Mouse (Mus musculus): ENCODE measurements at regions not wholly inside any gene's neighbourhood (a gene's known extent, or its start where the extent isn't known, plus 50 kb on each side); places are given as distances from the start of the nearest gene placed in this dataset.
A peak's percentile ranks its signal among the peaks of the same experiment; 100 is the strongest.
"Not testable (repeated sequence)": the region's sequence is repeated elsewhere in the genome, so short reads cannot be mapped to it uniquely, and the experiment has no call there.

DNA sequence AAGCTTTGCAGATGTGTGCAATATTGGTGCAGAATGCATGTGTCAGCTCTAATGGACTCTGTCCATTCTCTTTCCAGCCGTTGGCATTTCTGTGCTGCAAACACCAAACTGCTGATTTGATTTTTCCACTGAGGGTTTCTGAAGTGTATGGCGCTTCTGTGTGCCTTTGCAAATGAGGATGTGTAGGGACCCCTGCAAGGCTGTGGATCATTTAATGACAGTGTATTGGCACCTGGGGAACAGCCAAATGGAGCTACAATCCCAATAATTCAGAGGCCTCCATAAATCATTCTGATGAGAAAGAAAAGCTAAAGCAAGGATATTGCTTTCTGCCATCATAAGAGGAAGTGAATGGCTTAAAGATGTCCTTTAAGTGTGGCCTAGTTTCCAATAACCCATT lies 305.9 kb upstream of the Pkdcc start:
- no peak for DNase-seq (ENCODE audit: low spot score)

DNA sequence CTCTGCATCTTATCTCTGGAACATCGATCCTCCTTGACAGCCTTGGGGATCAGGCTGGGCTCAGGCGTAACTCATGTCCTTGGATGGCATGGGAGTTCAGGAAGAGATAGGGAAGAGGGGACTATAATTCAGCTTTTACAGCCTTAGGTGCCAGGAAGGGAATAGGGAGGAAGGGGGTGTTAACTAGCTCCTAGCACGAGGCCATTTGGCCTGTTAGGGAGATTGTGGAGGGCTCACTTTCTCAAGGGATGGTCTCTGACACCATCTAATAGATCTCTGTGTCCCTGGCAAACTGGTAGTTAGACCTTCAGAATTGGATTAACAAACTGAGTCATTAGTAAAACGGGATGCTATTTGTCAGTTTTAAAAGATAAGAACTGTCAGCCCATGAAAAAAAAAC lies 292.1 kb upstream of the Pkdcc start:
- not testable (repeated sequence) for DNase-seq (ENCODE audit: low spot score)

DNA sequence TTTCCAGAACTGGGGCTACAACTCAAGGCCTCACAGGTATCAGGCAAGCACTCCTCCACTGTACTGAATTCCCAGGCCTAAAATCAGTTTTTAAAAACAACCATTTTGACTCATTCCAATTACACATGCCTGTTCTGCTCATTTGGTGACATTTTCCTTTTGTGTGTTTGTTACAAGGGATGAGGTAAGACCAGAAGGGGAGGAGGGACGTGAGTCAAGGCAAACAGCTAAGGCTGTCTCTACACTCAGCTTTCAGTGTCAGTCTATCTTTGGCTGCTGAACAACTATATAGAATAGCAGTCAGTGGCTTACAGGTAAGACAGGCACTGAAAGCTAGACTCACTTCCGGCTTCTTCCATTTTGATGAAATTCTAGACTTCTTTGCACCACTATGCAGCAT lies 289.3 kb upstream of the Pkdcc start:
- no peak for DNase-seq (ENCODE audit: low spot score)

DNA sequence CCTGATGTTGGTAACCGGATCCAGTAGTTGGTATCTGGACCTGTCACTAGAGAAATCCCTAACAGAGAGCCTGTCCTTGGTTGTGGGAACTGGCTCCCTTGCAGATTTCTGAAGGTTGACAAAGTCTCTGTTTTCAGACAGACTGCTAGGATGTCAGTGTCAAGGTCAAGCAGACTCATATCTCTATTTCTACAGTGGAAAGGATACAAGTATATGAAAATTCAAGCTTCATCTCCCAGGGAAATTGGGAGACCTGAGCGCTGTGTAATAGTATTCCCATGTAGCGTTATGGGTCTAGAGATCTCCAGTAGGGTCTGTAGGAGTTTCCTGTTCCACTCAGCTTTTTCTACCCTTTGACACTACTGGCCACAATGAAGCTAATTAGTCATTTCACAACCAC lies 287.4 kb upstream of the Pkdcc start:
- DNase-seq (ENCODE audit: low spot score): no peak

DNA sequence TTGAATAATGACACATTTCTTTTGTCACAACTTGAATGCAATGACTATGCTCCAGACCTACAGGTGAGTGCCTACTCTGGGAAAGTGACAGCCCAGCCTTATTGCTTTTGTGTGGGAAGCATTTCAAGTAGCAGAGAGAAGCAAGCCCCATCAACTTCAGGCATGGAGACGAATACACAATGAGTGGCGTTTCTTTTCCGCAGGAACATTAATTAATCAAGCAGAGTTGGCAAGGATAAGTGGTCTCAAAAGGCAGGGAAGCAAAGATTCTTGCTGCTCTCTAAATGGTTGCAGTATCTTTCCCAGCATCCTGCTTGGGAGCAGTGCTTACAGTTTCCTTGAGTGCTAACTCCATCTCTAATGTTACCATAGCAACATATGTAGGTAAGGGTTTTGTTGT lies 285.6 kb upstream of the Pkdcc start:
- no peak for DNase-seq (ENCODE audit: low spot score)

DNA sequence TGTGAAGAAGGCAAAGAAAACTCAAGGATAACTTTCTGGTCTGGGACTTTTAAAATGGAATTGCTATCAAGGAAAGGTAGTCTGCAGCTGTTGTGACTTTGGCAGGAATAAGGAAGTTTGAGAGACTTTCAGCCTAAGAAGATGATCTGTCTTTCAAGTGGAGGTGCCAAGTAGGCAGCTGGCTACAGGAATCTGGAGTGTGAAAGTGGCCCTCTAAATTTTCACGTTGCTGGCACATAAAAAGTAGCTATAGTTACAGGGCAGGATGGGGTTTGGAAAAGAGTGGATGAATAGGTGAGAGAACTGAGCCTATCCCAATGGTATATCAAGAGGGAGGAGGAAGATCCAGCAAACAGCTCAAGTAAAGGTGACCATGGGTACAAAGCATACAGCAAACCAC lies 284.4 kb upstream of the Pkdcc start:
- DNase-seq (ENCODE audit: low spot score): no peak

DNA sequence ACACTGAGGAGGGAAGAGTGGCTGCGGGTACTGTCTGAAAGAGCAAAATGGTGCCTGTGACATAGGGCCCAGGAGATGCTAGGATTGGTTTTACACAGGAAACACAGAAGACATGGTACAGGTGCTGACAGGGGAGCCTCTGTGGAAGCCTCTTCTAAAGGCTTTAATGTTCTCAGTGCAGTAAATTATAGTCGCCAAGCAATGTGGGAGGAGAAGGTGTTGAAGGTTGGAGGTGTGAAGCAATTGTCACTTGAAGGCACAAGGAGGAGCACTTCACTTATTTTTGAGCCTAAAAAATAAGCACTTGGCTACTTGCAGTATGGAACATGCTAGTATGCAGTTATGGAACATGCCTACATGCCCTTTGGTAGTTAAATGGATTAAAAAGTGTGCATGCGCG lies 283.6 kb upstream of the Pkdcc start:
- DNase-seq (ENCODE audit: low spot score): no peak

DNA sequence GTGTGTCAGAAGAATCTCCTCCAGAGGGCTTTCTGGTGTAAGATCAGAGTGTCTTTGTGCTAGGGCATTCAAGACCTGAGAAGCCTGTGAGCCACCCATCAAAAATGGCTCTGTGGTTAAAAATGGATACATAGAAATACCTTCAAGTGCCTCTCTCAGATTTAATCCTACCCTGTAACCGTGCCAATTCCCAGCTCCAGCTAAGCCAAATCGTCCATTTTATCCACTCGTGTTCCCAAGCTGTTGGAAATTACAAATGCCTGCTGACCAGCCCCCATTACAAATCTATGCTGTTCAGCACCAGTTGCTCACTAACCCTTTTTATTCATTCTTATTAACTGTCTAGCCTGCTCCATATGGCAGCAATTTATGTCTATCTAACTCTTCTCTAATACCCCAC lies 278.3 kb upstream of the Pkdcc start:
- DNase-seq (ENCODE audit: low spot score): no peak

DNA sequence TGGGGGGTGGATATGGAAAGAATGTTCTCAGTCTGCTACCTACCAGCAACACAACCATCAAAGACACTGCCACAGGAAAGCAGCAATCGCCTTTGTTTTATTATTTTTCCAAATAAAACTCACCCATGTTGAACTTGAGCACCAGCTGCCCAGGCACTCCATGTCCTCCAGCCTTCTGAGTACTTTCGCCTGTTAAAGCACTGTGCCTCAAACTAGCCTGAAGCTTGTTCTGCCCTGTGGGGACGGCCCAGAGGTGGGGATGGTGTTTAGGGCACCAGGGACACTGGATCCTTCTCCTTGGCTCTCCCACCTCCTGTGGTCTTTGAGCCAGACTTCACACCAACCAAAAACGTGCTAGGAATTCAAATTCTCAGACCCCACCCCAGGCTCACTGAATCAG lies 269.0 kb upstream of the Pkdcc start:
- DNase-seq (ENCODE audit: low spot score): no peak

DNA sequence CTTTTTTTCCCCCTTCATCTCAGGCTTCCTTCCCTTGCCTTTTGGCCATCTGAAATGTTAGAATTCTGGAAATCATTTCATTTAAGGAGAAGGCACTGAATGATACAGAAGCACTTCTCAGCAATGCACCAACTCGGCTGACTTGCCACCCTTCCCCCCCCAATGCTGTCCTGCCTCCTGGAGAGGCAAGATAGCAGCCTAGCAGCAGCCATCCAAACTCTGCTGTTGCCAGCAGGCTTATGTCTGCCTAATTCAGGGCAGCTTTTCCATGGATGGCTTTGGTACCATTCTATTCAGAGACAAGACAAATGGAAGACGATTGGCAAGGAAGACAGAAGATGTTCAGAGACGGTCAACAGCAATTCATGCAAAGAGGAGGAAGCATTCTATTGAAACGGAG lies 265.3 kb upstream of the Pkdcc start:
- no peak for DNase-seq (ENCODE audit: low spot score)

DNA sequence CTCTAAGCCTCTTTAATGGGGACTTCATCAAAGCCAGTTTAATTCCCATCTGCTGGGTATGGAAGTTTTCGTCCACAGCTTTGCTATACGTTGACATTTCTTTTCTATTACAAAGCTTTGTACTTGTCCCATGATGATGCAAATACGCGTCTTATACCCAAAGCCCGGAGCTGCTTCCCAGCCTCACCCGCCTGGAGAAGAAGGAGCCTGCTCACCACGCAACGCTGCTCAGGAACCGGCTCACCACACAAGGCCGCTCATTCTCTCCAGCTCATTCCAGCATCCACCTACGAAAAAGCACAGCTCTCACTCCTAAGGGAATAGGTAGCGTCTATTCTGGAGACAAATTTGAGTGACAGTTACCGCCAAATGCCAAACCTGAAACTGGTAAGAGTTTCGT lies 264.8 kb upstream of the Pkdcc start:
- DNase-seq (ENCODE audit: low spot score): no peak

DNA sequence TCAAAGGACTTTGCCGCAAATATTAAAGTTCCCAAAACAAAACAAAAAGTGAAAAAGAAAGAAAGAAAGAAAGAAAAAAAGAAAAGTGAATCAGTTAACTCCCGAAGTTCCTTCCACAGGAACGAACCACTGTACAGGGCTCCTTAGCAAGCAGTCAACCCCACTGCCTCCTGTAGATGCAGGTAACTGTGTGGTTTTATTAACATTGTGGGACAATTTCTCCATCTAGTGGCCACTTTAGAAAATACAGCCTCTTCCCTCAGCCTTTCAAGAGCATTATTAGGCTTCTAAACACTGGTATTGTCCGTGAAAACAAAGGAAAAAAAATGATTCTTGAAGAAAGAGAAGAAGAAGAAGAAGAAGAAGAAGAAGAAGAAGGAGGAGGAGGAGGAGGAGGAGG lies 257.7 kb upstream of the Pkdcc start:
- peak; percentile 36 for DNase-seq (ENCODE audit: low spot score)

DNA sequence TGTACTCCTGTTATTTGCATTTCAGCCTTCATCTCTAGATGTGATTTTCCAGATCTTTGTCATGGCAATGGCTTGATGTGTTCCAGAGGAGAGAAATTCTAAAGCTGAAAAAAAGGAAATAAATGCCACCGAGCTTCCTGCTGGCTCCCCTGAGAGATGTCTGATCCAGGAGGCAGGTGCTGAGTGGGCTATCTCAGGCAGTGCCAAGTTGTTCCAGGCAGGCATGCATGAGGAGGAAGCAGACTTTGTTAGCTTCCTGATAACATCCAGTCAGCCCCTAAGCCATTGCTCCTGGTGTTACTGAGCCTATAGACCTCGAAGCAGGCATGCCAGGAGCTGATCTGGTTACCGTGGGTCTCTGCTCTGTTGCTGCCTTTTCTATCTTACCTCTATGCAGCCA lies 251.7 kb upstream of the Pkdcc start:
- DNase-seq (ENCODE audit: low spot score): no peak

DNA sequence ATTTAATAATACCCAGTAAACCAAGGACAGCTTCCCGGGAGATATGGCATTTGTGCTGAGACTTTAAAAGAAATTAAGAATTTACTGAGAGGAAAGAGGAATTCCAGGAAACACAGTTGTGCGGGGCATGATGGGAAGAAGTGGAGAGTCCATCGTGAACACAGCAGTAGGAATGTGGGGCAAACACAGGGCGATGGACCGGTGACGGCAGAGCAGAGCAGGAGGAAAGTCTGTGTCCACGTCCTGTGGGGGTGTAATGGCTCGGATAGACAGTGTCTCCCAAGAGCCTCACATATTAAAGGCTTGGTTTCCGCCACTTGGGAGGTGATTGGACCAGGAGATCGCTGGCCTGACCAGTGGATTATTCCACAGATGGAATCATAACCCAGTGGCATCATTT lies 215.4 kb upstream of the Pkdcc start:
- no peak for DNase-seq (ENCODE audit: low spot score)

DNA sequence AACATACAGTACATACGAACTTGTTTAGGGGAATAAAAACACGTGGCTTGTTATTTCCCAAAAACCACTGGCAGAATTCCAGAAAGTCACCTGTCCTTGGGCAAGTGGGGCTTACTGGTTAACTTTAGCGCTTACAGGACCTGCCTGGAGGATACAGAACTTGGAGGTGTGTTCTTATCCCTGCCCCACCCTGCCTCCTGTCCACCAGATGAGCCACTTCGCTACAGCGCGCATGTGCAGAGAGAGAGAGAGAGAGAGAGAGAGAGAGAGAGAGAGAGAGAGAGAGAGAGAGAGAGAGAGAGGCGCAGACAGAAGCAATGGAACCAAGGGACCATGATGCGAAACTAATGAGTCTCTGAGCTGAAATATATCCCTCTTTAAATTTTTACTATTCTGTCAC lies 214.7 kb upstream of the Pkdcc start:
- no peak for DNase-seq (ENCODE audit: low spot score)

DNA sequence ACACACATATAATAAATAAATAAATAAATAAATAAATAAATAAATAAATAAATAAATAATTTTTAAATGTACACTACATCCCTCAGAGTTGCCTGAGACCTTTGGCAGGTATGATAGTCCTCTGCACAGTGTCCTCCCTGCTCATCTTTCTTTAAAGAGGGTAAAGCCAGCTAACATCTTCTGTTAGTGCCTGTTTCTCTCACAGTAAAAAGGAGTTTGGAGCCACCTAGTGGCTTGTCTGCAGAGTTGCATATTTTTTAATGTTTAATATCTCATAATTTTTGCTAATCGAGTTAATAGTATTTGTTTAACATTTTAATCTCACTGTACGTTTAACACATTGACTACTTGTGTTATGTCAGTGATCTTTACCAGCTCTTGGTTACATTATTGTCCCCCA lies 213.5 kb upstream of the Pkdcc start:
- peak; percentile 15 for DNase-seq (ENCODE audit: low spot score)

DNA sequence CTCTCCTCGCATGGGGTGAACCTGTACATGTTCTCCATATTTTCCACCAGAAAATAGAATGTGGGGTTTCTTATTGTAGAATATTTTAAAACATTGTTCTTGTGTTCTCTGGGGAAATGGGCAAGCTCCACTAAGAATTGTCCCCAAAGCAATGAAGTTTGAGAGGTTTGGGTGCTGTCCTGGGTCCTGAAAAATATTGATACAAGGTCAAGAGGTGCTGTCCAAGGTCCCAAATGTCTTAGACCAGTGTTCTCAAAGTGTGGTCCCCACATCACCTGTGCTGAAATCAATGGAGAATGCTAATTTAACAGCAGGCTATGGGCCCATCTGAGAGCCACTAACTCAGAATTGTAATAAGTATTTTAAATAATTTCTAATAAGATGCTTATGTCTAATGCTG lies 204.2 kb upstream of the Pkdcc start:
- peak; percentile 16 for DNase-seq (ENCODE audit: low spot score)

DNA sequence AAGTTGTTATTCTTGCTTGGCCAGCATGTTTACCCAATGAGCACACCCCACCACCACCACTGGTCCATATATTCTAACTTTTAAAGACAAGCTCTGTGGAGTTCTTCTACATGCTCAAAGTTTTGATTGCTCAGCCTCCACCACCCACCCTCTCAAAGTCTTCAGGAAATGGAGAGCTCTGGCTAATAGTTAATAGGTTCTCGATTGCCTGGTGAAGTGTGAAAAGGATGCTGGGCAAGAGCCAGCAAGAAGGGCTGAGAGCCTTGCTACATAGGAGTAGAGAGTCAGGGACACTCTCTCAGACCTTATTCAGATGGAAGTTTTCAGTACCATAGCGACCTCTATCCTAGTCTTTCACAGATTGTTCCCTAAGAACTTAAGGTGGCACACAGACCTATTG lies 199.4 kb upstream of the Pkdcc start:
- no peak for DNase-seq (ENCODE audit: low spot score)

DNA sequence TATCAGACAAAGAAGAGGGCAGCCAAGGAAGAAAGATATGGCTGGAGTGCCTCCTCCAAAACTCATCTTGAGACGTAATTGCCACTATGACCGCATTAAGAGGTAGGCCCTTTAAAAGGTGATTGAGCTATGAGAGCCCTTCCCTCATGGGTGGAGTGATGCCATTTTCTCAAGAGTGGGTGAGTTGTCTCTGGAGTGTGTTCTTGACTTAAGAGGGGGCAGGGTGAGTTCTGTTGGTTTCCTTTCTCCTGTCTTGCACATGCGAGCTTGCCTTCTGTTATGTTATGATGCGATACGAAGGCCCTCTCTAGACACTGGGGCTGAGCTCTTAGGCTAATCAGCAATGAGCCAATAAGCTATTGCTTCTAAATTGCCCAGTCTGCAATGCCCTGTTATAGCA lies 198.2 kb upstream of the Pkdcc start:
- DNase-seq (ENCODE audit: low spot score): no peak

DNA sequence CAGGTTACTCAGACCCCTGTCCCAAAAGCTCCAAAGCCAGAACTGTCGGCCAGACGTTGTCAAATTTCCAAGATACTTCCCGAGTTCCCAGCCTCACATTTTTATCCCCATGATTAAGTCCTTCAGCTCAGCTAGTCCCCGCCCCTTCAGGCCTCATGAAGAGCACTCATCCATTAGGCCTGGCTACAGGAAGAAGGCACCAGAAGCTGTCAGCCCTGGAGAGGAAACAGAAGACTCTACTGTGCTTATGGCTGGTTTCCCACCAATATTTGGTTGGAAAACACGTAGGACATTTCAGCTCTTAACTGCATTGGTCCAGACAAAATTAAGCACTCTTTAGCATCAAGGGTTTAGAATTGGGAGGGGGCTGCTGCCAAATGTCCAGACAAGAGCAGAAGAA lies 195.8 kb upstream of the Pkdcc start:
- DNase-seq (ENCODE audit: low spot score): no peak

DNA sequence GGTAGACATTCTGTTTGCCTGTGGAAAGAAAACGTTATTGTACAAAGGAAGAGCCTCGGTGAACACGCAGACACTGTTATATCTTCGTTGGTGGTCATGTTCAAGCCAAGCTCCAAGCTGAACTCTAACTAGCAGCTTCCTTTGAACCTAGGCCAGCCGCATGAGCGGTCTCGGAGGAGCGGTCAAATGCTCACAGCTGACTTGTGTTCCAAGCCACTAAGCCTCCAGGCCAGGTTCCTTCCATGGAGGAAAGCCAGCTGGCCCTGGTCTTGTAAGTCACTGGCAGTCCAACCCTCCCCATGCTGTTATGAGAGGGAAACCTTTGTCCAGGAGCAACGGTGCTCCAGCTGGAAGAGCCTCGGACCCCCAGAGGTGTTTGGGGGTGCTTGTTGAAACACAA lies 194.5 kb upstream of the Pkdcc start:
- no peak for DNase-seq (ENCODE audit: low spot score)

DNA sequence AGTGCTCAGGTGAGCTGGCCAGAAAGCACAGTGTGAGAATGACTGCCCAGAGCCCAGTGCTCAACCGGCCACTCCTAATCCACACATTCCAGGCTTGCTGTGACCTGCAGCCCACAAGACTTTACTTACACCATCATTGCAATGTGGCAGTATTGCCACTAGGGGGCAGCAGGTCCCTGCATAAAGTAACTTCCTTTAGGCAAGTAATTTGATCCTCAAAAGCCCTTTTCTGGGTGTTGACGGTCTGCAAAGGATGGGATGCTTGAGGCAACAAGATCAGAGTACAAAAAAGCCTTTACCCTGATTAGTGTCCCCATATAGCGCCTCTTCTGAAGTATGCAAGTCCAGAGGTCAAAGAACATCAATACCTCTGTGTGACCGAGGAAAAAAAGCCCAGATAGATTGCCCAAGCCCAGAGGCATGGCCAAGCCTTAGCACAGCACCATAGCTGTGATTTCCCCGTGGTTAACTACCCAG lies 189.7 kb upstream of the Pkdcc start:
- DNase-seq (ENCODE audit: low spot score): peak; percentile 84

DNA sequence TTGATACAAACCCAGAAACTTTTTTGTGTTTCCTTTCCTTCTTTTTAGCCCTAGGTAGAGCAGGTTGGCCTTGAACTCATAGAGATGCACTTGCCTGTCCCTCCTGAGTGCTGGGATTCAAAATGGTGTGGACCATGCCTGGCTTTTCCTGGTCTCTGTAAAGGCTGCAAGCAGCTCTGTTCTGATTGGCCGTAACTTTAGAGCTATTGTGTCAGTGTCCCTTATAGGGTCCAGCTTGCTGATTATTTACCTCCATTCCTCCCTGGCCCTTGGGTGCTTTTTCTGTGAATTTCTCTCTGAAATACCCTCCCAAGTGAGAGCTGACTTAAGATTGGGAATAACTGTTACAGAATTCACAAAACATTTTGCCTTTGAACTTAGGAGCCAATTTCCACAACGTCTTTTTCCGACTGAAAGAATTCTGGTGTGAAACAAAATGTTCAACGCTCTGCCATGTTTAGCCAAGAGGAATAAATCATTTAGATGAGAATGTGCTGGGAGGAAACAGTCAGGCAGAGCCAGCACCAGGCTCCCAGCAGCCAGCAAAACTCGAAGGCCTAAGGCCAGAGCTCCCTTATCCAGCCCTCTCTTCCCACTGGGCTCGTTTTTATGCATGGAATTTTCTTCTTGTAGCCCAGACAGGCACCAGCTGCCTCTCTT lies 180.0 kb upstream of the Pkdcc start:
- DNase-seq (ENCODE audit: low spot score): no peak

DNA sequence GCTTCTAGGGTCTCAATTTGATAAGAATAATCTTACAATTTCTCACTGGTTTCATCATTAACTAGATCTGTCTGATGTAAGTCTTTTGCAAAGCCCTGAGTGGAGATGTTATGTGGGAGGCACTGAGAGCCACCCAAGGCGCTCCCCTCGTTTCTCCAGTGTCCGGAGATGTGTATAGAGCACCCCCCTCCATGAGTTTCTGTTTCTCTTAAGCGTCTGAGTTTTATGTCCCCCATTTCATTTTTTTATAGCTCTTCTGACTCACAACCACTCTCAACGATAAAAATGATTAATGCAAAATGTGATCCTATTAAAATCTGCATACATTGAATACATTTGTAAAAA lies 179.5 kb upstream of the Pkdcc start:
- no peak for DNase-seq (ENCODE audit: low spot score)

Data from thymus, postnatal 0 days (tissue).